Mouse (Mus musculus) neural tube, embryonic 12.5 days (tissue): Measurements from ENCODE around the gene Gpr137. TPM values are rescaled to one million over a fixed set of nuclear protein-coding genes. Genes with fewer than 3 reads are reported as not detected.
A peak's percentile ranks its signal among the peaks of the same experiment; 100 is the strongest.
"Not testable (repeated sequence)": the region's sequence is repeated elsewhere in the genome, so short reads cannot be mapped to it uniquely, and the experiment has no call there.

Experiments used
- ATAC-seq: fragments of 200-750 bp; cut with Nextera tagmentation; 2 replicates; pipeline ENCODE4 v1.8.0; 2017; ENCODE audit warnings: low read depth, mild to moderate bottlenecking, moderate TSS enrichment, moderate library complexity; ENCODE audit not compliant: low FRiP score
- H3K27ac ChIP-seq: fragments of 300-500 bp; sonication (generic); 2 replicates; pipeline ENCODE4 v1.5.1; 2016
- H3K27me3 ChIP-seq: fragments of 300-500 bp; sonication (generic); replicated peaks from 2 replicates; pipeline ENCODE4 v1.6.1; 2016; ENCODE audit warnings: mild to moderate bottlenecking
- H3K36me3 ChIP-seq: fragments of 300-500 bp; sonication (generic); 2 replicates; pipeline ENCODE4 v1.6.1; 2016; ENCODE audit warnings: mild to moderate bottlenecking
- H3K4me1 ChIP-seq: fragments of 300-500 bp; sonication (generic); 2 replicates; pipeline ENCODE4 v1.6.1; 2016
- H3K4me2 ChIP-seq: fragments of 300-500 bp; sonication (generic); replicated peaks from 2 replicates; pipeline ENCODE4 v1.6.1; 2016; ENCODE audit warnings: mild to moderate bottlenecking
- H3K4me3 ChIP-seq: fragments of 300-500 bp; sonication (generic); 2 replicates; pipeline ENCODE4 v1.5.1; 2016
- H3K9ac ChIP-seq: fragments of 300-500 bp; sonication (generic); 2 replicates; pipeline ENCODE4 v1.6.1; 2016; ENCODE audit warnings: mild to moderate bottlenecking
- H3K9me3 ChIP-seq: fragments of 300-500 bp; sonication (generic); 2 replicates; pipeline ENCODE4 v1.6.1; 2016; ENCODE audit warnings: mild to moderate bottlenecking
- WGBS: fragments of 180-500 bp; shearing (Covaris S2); methylation state at CpG from one replicate; pipeline ENCODE4 v1.1.7; 2016; 5-methylcytosine and 5-hydroxymethylcytosine counted together
- polyA plus RNA-seq: library from polyadenylated mRNA; unstranded; fragments of >200 nt; fragmentation: Nextera tagmentation; extraction: Ambion mirVana; gene quantifications from 2 replicates; pipeline ENCODE4 v1.2.1, GENCODE M21; 2016

The Gpr137 gene
- polyA plus RNA-seq, result 43.9 and 45.6 TPM in 2 replicates

GRCm38 (mm10) chr19:6942249-6942691, at the start of gene Gpr137:
Gpr137 (minus strand) TSS chr19:6942480.
- Histone ChIP-seq H3K9ac (peak within 1 kb of the TSS; percentile 89), H3K27me3 (0 out of 2 replicates have a peak, but pooled peaks cover 3% of the 10 kb centered on the region), H3K27ac (peak within 1 kb of the TSS; percentile 88), H3K4me1 (peaks cover 32% of the 10 kb centered on the region), H3K4me2 (peak within 1 kb of the TSS; percentile 87), H3K4me3 (peak within 1 kb of the TSS; percentile 82), H3K36me3 (peaks cover 8% of the 10 kb centered on the region), H3K9me3 (no peaks in the 10 kb centered on the region)
- WGBS, result under 1% methylated on average over 27 of the region's 27 CpGs
- peak; percentile 83 for ATAC-seq

GRCm38 (mm10) chr19:6991166-6991565, 48.9 kb upstream of the Gpr137 start:
- H3K27ac ChIP-seq, H3K4me3 ChIP-seq, H3K4me2 ChIP-seq, H3K9me3 ChIP-seq, H3K9ac ChIP-seq, ATAC-seq, H3K27me3 ChIP-seq, H3K36me3 ChIP-seq: not testable (repeated sequence)
- H3K4me1 ChIP-seq, result peaks cover 49% of the 10 kb centered on the region
- 92% methylated on average over 6 of the region's 6 CpGs for WGBS

- no peaks in the 10 kb centered on the region for H3K27me3 ChIP-seq
- ATAC-seq, result no peak
- no peak overlapping the region for H3K4me2 ChIP-seq
- peaks cover 51% of the 10 kb centered on the region for H3K4me1 ChIP-seq
- no peak overlapping the region for H3K9ac ChIP-seq
- H3K27ac ChIP-seq, result no peak overlapping the region
- no peaks in the 10 kb centered on the region for H3K9me3 ChIP-seq
- no peaks in the 10 kb centered on the region for H3K36me3 ChIP-seq
- 93% methylated on average over 6 of the region's 6 CpGs for WGBS
- H3K4me3 ChIP-seq, result no peak overlapping the region
Measured at GRCm38 (mm10) chr19:6990712-6991111, 48.4 kb upstream of the Gpr137 start.

GRCm38 (mm10) chr19:6989251-6989650, 47.0 kb upstream of the Gpr137 start:
- Histone ChIP-seq H3K27ac (no peak overlapping the region), H3K9me3 (no peaks in the 10 kb centered on the region), H3K36me3 (peaks cover 10% of the 10 kb centered on the region), H3K27me3 (no peaks in the 10 kb centered on the region), H3K4me1 (peaks cover 40% of the 10 kb centered on the region), H3K4me2 (no peak overlapping the region), H3K9ac (no peak overlapping the region), H3K4me3 (no peak overlapping the region)
- 89% methylated on average over 8 of the region's 8 CpGs for WGBS
- ATAC-seq, result no peak

GRCm38 (mm10) chr19:6987904-6988285, 45.6 kb upstream of the Gpr137 start:
- ATAC-seq, result no peak

GRCm38 (mm10) chr19:6987061-6987903, 45.0 kb upstream of the Gpr137 start, which contains the start of gene Vegfb:
Vegfb (minus strand) TSS chr19:6987651.
- Histone ChIP-seq H3K27me3 (no peaks in the 10 kb centered on the region), H3K9me3 (no peaks in the 10 kb centered on the region), H3K9ac (peak within 1 kb of the TSS; percentile 93), H3K4me1 (peaks cover 30% of the 10 kb centered on the region), H3K4me2 (peak within 1 kb of the TSS; percentile 97), H3K27ac (peak within 1 kb of the TSS; percentile 46; the same call in 1 of the 2 replicates), H3K36me3 (peaks cover 24% of the 10 kb centered on the region), H3K4me3 (peak within 1 kb of the TSS; percentile 83)
- 1% methylated on average over 82 of the region's 85 CpGs for WGBS
- ATAC-seq, result peak; percentile 54

More at GRCm38 (mm10) chr19:6987904-6988285, 45.6 kb upstream of the Gpr137 start:
- no peaks in the 10 kb centered on the region for H3K27me3 ChIP-seq
- peaks cover 18% of the 10 kb centered on the region for H3K36me3 ChIP-seq
- H3K27ac ChIP-seq, result no peak overlapping the region
- H3K4me2 ChIP-seq, result peak overlapping the region; percentile 97
- WGBS, result 5% methylated on average over 8 of the region's 8 CpGs
- H3K9ac ChIP-seq, result peak overlapping the region; percentile 93
- peaks cover 32% of the 10 kb centered on the region for H3K4me1 ChIP-seq
- H3K4me3 ChIP-seq, result peak overlapping the region; percentile 83
- H3K9me3 ChIP-seq, result no peaks in the 10 kb centered on the region

GRCm38 (mm10) chr19:6985951-6986708, 43.9 kb upstream of the Gpr137 start:
- peak overlapping the region; percentile 97 for H3K4me2 ChIP-seq
- peaks cover 26% of the 10 kb centered on the region for H3K4me1 ChIP-seq
- H3K27ac ChIP-seq, result no peak overlapping the region
- no peaks in the 10 kb centered on the region for H3K9me3 ChIP-seq
- 0 out of 2 replicates have a peak overlapping the region, but pooled peaks have one; percentile 93 for H3K9ac ChIP-seq
- H3K36me3 ChIP-seq, result peaks cover 25% of the 10 kb centered on the region
- no peak for ATAC-seq
- peak overlapping the region; percentile 83 for H3K4me3 ChIP-seq
- no peaks in the 10 kb centered on the region for H3K27me3 ChIP-seq
- 85% methylated on average over 10 of the region's 10 CpGs for WGBS

- no peak for ATAC-seq
- Histone ChIP-seq H3K27me3 (no peaks in the 10 kb centered on the region), H3K9ac (no peak overlapping the region), H3K4me1 (peaks cover 31% of the 10 kb centered on the region), H3K27ac (no peak overlapping the region), H3K9me3 (no peaks in the 10 kb centered on the region), H3K4me3 (no peak overlapping the region), H3K4me2 (no peak overlapping the region), H3K36me3 (peaks cover 25% of the 10 kb centered on the region)
- 81% methylated on average over 19 of the region's 19 CpGs for WGBS
Measured at GRCm38 (mm10) chr19:6985300-6985699, 43.0 kb upstream of the Gpr137 start.

- Histone ChIP-seq H3K4me3 (no peak overlapping the region), H3K27me3 (no peaks in the 10 kb centered on the region), H3K27ac (no peak overlapping the region), H3K36me3 (peaks cover 25% of the 10 kb centered on the region), H3K9ac (no peak overlapping the region), H3K9me3 (no peaks in the 10 kb centered on the region), H3K4me2 (no peak overlapping the region), H3K4me1 (peaks cover 42% of the 10 kb centered on the region)
- 49% methylated on average over 5 of the region's 5 CpGs for WGBS
- ATAC-seq, result no peak
Measured at GRCm38 (mm10) chr19:6983621-6984020, 41.3 kb upstream of the Gpr137 start.

- Histone ChIP-seq H3K4me3 (no peak overlapping the region), H3K4me2 (peak overlapping the region; percentile 77)
Measured at GRCm38 (mm10) chr19:6981465-6981864, 39.2 kb upstream of the Gpr137 start.

GRCm38 (mm10) chr19:6980381-6981093, 38.3 kb upstream of the Gpr137 start, which contains the start of gene Fkbp2:
Fkbp2 (minus strand) TSS chr19:6980501.
- Histone ChIP-seq H3K9me3 (no peaks in the 10 kb centered on the region), H3K9ac (peak within 1 kb of the TSS; percentile 81), H3K27me3 (no peaks in the 10 kb centered on the region), H3K4me1 (peaks cover 47% of the 10 kb centered on the region), H3K27ac (peak within 1 kb of the TSS; percentile 75), H3K36me3 (peaks cover 44% of the 10 kb centered on the region), H3K4me3 (peak within 1 kb of the TSS; percentile 69), H3K4me2 (peak within 1 kb of the TSS; percentile 77)
- peak; percentile 85 for ATAC-seq
- 1% methylated on average over 38 of the region's 38 CpGs for WGBS

More at GRCm38 (mm10) chr19:6981465-6981864, 39.2 kb upstream of the Gpr137 start:
- Histone ChIP-seq H3K9ac (no peak overlapping the region), H3K36me3 (peaks cover 44% of the 10 kb centered on the region), H3K27me3 (no peaks in the 10 kb centered on the region), H3K4me1 (peaks cover 44% of the 10 kb centered on the region), H3K27ac (no peak overlapping the region), H3K9me3 (no peaks in the 10 kb centered on the region)
- ATAC-seq, result no peak
- 90% methylated on average over 4 of the region's 4 CpGs for WGBS
